Mouse (Mus musculus): ENCODE results near the gene Rps28. TPM values are rescaled to one million over a fixed set of nuclear protein-coding genes. Genes with fewer than 3 reads are reported as not detected.
A peak's percentile ranks its signal among the peaks of the same experiment; 100 is the strongest.

Rps28 gene
- total and polyA plus RNA-seq, 2 experiments from 2014 or later, result 348 to 564 TPM

DNA sequence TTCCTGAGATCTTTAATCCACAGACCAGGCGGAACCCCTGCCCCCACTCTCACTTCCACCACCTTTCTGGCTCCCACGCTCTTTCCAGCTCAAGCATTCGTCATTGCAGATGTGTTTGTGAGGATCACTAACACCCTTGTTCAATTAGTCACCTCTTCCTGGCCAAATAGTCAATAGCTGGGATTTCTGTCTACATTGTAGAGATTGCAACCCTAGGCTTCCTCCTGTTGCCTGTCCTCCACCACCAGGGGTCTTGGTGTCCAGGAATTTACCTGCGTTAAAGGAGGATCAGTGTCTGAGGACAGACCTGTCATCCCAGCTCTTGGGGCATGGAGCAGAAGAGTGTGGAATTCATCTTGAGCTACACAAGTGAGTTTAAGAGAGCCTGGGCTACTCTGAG lies 42.3 kb downstream of the Rps28 start:
- Histone ChIP-seq H3K27ac (ENCODE audit: low read depth, low read length) (0 out of 2 replicates have a peak overlapping the region, but pooled peaks have one; percentile 12), H3K27me3 (ENCODE audit: insufficient read depth, low read length) (no peaks in the 10 kb centered on the region), H3K4me1 (ENCODE audit: insufficient read depth, low read length) (peaks cover 9% of the 10 kb centered on the region; the same call in 1 of the 2 replicates), H3K4me3 (ENCODE audit: low read depth, low read length) (peak overlapping the region; percentile 43; the same call in 1 of the 2 replicates), H3K36me3 (ENCODE audit: insufficient read depth, low read length) (no peaks in the 10 kb centered on the region), H3K9ac (replicated peaks; ENCODE audit: low read length, poor library complexity, severe bottlenecking) (peak overlapping the region; percentile 55; the same call in 1 of the 2 replicates), H3K9me3 (ENCODE audit: low read length) (no peaks in the 10 kb centered on the region), H3K4me2 (ENCODE audit: low read depth, low read length, poor library complexity, severe bottlenecking) (peak overlapping the region; percentile 79)
- peak; percentile 34 for TF ChIP-seq CTCF (IDR thresholded peaks at IDR 0.05)
- DNase-seq (ENCODE audit: low spot score) (no peak), ATAC-seq (ENCODE audit: low FRiP score) (no peak)
- WGBS, result 43% methylated on average over 4 of the region's 4 CpGs

- Histone ChIP-seq H3K27me3 (ENCODE audit: insufficient read depth, low read length) (no peaks in the 10 kb centered on the region), H3K9ac (replicated peaks; ENCODE audit: low read length, poor library complexity, severe bottlenecking) (peak within 1 kb of the TSS; percentile 55), H3K27ac (ENCODE audit: low read depth, low read length) (peak within 1 kb of the TSS; percentile 52), H3K36me3 (ENCODE audit: insufficient read depth, low read length) (peaks cover 4% of the 10 kb centered on the region; the same call in 1 of the 2 replicates), H3K9me3 (ENCODE audit: low read length) (no peaks in the 10 kb centered on the region), H3K4me1 (ENCODE audit: insufficient read depth, low read length) (peaks cover 9% of the 10 kb centered on the region; the same call in 1 of the 2 replicates), H3K4me3 (ENCODE audit: low read depth, low read length) (peak within 1 kb of the TSS; percentile 43), H3K4me2 (ENCODE audit: low read depth, low read length, poor library complexity, severe bottlenecking) (peak within 1 kb of the TSS; percentile 79)
- DNase-seq (ENCODE audit: low spot score), result peak; percentile 53
- peak; percentile 79 for ATAC-seq (ENCODE audit: low FRiP score)
- whole genome bisulfite sequencing, result 2% methylated on average over 48 of the region's 50 CpGs
- no peak for TF ChIP-seq CTCF (IDR thresholded peaks at IDR 0.05)
Observed at GRCm38 (mm10) chr17:33781124-33781977, 43.0 kb downstream of the Rps28 start, which contains the start of gene Angptl4. Angptl4 (minus strand) TSS chr17:33781830.

- H3K4me3 ChIP-seq (ENCODE audit: low read depth, low read length), result peak overlapping the region; percentile 43
- H3K9ac ChIP-seq (replicated peaks; ENCODE audit: low read length, poor library complexity, severe bottlenecking), result 0 out of 2 replicates have a peak overlapping the region, but pooled peaks have one; percentile 55
- no peaks in the 10 kb centered on the region for H3K9me3 ChIP-seq (ENCODE audit: low read length)
- H3K27me3 ChIP-seq (ENCODE audit: insufficient read depth, low read length), result no peaks in the 10 kb centered on the region
- H3K36me3 ChIP-seq (ENCODE audit: insufficient read depth, low read length), result peaks cover 4% of the 10 kb centered on the region; the same call in 1 of the 2 replicates
- DNase-seq (ENCODE audit: low spot score), result no peak
- TF ChIP-seq CTCF (IDR thresholded peaks at IDR 0.05), result no peak
- ATAC-seq (ENCODE audit: low FRiP score), result no peak
- H3K4me1 ChIP-seq (ENCODE audit: insufficient read depth, low read length), result peaks cover 9% of the 10 kb centered on the region; the same call in 1 of the 2 replicates
- peak overlapping the region; percentile 79 for H3K4me2 ChIP-seq (ENCODE audit: low read depth, low read length, poor library complexity, severe bottlenecking)
- H3K27ac ChIP-seq (ENCODE audit: low read depth, low read length), result peak overlapping the region; percentile 52
- 80% methylated on average over 5 of the region's 5 CpGs for WGBS
Observed at GRCm38 (mm10) chr17:33780431-33780830, 43.9 kb downstream of the Rps28 start.

- peaks cover 9% of the 10 kb centered on the region; the same call in 1 of the 2 replicates for H3K4me1 ChIP-seq (ENCODE audit: insufficient read depth, low read length)
- TF ChIP-seq CTCF (IDR thresholded peaks at IDR 0.05), result no peak
- no peak for DNase-seq (ENCODE audit: low spot score)
- H3K9ac ChIP-seq (replicated peaks; ENCODE audit: low read length, poor library complexity, severe bottlenecking), result no peak overlapping the region
- peaks cover 7% of the 10 kb centered on the region; the same call in 1 of the 2 replicates for H3K36me3 ChIP-seq (ENCODE audit: insufficient read depth, low read length)
- no peak overlapping the region for H3K4me3 ChIP-seq (ENCODE audit: low read depth, low read length)
- WGBS, result 87% methylated on average over 5 of the region's 5 CpGs
- peak overlapping the region; percentile 79 for H3K4me2 ChIP-seq (ENCODE audit: low read depth, low read length, poor library complexity, severe bottlenecking)
- ATAC-seq (ENCODE audit: low FRiP score), result no peak
- no peaks in the 10 kb centered on the region for H3K9me3 ChIP-seq (ENCODE audit: low read length)
- no peaks in the 10 kb centered on the region for H3K27me3 ChIP-seq (ENCODE audit: insufficient read depth, low read length)
- H3K27ac ChIP-seq (ENCODE audit: low read depth, low read length), result peak overlapping the region; percentile 52
Observed at GRCm38 (mm10) chr17:33779967-33780295, 44.4 kb downstream of the Rps28 start.

DNA sequence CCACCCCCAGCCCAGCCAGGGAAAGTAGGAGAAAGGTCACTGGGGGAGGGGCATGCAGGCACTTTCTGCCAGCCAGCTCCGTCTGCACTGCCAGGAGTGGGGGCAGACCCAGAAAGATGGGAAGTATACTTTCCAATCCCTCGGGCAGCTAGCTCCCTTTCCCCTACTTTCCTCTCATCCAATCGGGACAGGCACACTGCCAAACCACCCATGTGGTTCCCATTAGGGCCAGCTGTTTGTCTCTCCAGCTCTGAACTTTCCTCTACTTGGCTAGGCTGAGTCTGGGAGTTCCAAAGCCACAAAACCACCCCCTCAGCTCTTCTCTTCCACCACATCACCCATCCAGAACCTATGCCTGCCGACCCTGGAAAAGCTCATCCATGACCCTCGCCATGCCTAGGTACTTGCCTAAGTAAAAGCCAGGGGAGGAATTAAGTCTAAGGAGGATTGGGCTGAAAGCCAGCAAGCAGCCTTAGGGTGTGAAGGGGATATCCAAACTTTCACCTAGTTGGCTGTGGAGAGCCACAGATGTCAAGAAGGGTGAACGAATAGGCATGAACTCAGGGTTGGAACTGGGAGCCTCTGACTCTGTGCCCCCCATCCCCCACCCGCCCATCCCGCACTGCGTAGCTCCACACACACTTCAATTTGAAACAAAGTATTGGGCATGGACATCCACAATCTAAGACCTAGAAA lies 44.9 kb downstream of the Rps28 start:
- Histone ChIP-seq H3K36me3 (ENCODE audit: insufficient read depth, low read length) (peaks cover 7% of the 10 kb centered on the region; the same call in 1 of the 2 replicates), H3K9ac (replicated peaks; ENCODE audit: low read length, poor library complexity, severe bottlenecking) (no peak overlapping the region), H3K4me3 (ENCODE audit: low read depth, low read length) (no peak overlapping the region), H3K9me3 (ENCODE audit: low read length) (no peaks in the 10 kb centered on the region), H3K27me3 (ENCODE audit: insufficient read depth, low read length) (no peaks in the 10 kb centered on the region), H3K4me1 (ENCODE audit: insufficient read depth, low read length) (peaks cover 9% of the 10 kb centered on the region; the same call in 1 of the 2 replicates), H3K4me2 (ENCODE audit: low read depth, low read length, poor library complexity, severe bottlenecking) (peak overlapping the region; percentile 79), H3K27ac (ENCODE audit: low read depth, low read length) (peak overlapping the region; percentile 52; the same call in 1 of the 2 replicates)
- peak; percentile 75 for ATAC-seq (ENCODE audit: low FRiP score)
- DNase-seq (ENCODE audit: low spot score), result peak; percentile 91
- WGBS, result 59% methylated on average over 8 of the region's 9 CpGs
- TF ChIP-seq CTCF (IDR thresholded peaks at IDR 0.05), result no peak
